Mouse (Mus musculus) CH12.LX (cell line): ENCODE results near the gene Ccdc57. TPM values are rescaled to one million over a fixed set of nuclear protein-coding genes. Genes with fewer than 3 reads are reported as not detected.

Experiments
- DNase-seq: peaks from one replicate; pipeline ENCODE4 v3.0.0-alpha.2; 2013; ENCODE audit errors: extremely low read depth
- H3K27ac ChIP-seq: 2 replicates; pipeline ENCODE4 v1.5.1; 2012; ENCODE audit warnings: low read depth, mild to moderate bottlenecking, control low read depth, moderate library complexity; ENCODE audit not compliant: insufficient read depth
- H3K27me3 ChIP-seq: replicated peaks from 2 replicates; pipeline ENCODE3; 2012; ENCODE audit warnings: inconsistent platforms
- H3K36me3 ChIP-seq, 2 experiments: replicated peaks in 1 of 2; 2 replicates each; pipeline versions ENCODE3 to v1.6.1; 2012; ENCODE audit warnings: inconsistent platforms in 1 of 2, low read length in 1 of 2, mild to moderate bottlenecking in 1 of 2, mixed read lengths in 1 of 2, moderate library complexity in 1 of 2; ENCODE audit not compliant: control insufficient read depth in 1 of 2, insufficient read depth in 1 of 2
- H3K4me1 ChIP-seq, 2 experiments: 2 replicates each; pipeline ENCODE4 v1.6.1; 2012; ENCODE audit warnings: inconsistent platforms in 1 of 2, moderate library complexity in 1 of 2; ENCODE audit not compliant: insufficient read depth in 2 of 2, control insufficient read depth in 1 of 2
- H3K4me2 ChIP-seq: 2 replicates; pipeline ENCODE4 v1.6.1; 2012; ENCODE audit warnings: low read depth, mild to moderate bottlenecking, control low read depth; ENCODE audit not compliant: poor library complexity, insufficient read depth, severe bottlenecking
- H3K4me3 ChIP-seq, 3 experiments: fragments of 150-350 bp in 1 of 3; sonication (generic) in 1 of 3; replicated peaks in 1 of 3; 2 replicates each; pipeline versions ENCODE3 to v1.5.1; 2011 to 2012; ENCODE audit warnings: low read depth in 2 of 3, low read length in 2 of 3, mild to moderate bottlenecking in 2 of 3, moderate library complexity in 2 of 3, control low read depth in 1 of 3, improper control_type of control experiment in 1 of 3, inconsistent platforms in 1 of 3, mixed read lengths in 1 of 3; ENCODE audit not compliant: poor library complexity in 1 of 3
- H3K79me2 ChIP-seq: replicated peaks from 2 replicates; pipeline ENCODE4 v1.6.1; 2012; ENCODE audit warnings: mild to moderate bottlenecking, moderate library complexity; ENCODE audit not compliant: control insufficient read depth, poor library complexity, insufficient read depth, severe bottlenecking; ENCODE audit errors: extremely low read depth
- H3K9ac ChIP-seq: 2 replicates; pipeline ENCODE4 v1.6.1; 2012; ENCODE audit warnings: low read depth, mild to moderate bottlenecking, control low read depth, moderate library complexity; ENCODE audit not compliant: insufficient read depth
- H3K9me3 ChIP-seq: replicated peaks from 2 replicates; pipeline ENCODE3; 2012; ENCODE audit warnings: low read length, inconsistent platforms, mixed read lengths
- CHD2 ChIP-seq: IDR thresholded peaks from 2 replicates; pipeline ENCODE4 v1.6.1; 2011; ENCODE audit warnings: low read length, improper control_type of control experiment
- CTCF ChIP-seq, 2 experiments: IDR thresholded peaks in 1 of 2; conservative IDR thresholded peaks in 1 of 2; 2 replicates each; pipeline ENCODE4 v1.5.1; 2011 to 2012; ENCODE audit warnings: low read depth in 2 of 2, low read length in 2 of 2, improper control_type of control experiment in 1 of 2, inconsistent platforms in 1 of 2, mild to moderate bottlenecking in 1 of 2, moderate library complexity in 1 of 2
- E2F4 ChIP-seq: IDR thresholded peaks from 2 replicates; pipeline ENCODE4 v1.6.1; 2011; ENCODE audit warnings: low read depth, low read length, improper control_type of control experiment; ENCODE audit not compliant: insufficient replicate concordance
- ELF1 ChIP-seq: IDR thresholded peaks from 2 replicates; pipeline ENCODE4 v1.6.1; 2014; ENCODE audit warnings: low read depth, mild to moderate bottlenecking, inconsistent platforms, low read length, improper control_type of control experiment
- EP300 ChIP-seq: IDR thresholded peaks from 2 replicates; pipeline ENCODE4 v1.6.1; 2011; ENCODE audit warnings: low read length, improper control_type of control experiment
- ETS1 ChIP-seq: conservative IDR thresholded peaks from 2 replicates; pipeline ENCODE4 v1.6.1; 2012; ENCODE audit warnings: low read depth, mild to moderate bottlenecking, inconsistent platforms, low read length, improper control_type of control experiment, moderate library complexity
- GABPA ChIP-seq: IDR thresholded peaks from 2 replicates; pipeline ENCODE4 v1.6.1; 2012; ENCODE audit warnings: low read depth, low read length, improper control_type of control experiment, inconsistent platforms; ENCODE audit not compliant: insufficient replicate concordance
- HCFC1 ChIP-seq: IDR thresholded peaks from 2 replicates; pipeline ENCODE4 v1.6.1; 2012; ENCODE audit warnings: low read depth, mild to moderate bottlenecking, inconsistent platforms, low read length, improper control_type of control experiment
- IRF4 ChIP-seq: IDR thresholded peaks from 2 replicates; pipeline ENCODE4 v1.6.1; 2014; ENCODE audit warnings: low read depth, mild to moderate bottlenecking, inconsistent platforms, low read length, improper control_type of control experiment
- JUN ChIP-seq: IDR thresholded peaks from 2 replicates; pipeline ENCODE4 v1.6.1; 2011; ENCODE audit warnings: low read depth, mild to moderate bottlenecking, low read length, improper control_type of control experiment, moderate library complexity; ENCODE audit not compliant: insufficient read depth
- JUND ChIP-seq: conservative IDR thresholded peaks from 2 replicates; pipeline ENCODE4 v1.6.1; 2011; ENCODE audit warnings: low read depth, low read length, improper control_type of control experiment
- MAX ChIP-seq: IDR thresholded peaks from 2 replicates; pipeline ENCODE4 v1.6.1; 2011; ENCODE audit warnings: low read length, improper control_type of control experiment
- MAZ ChIP-seq: IDR thresholded peaks from 2 replicates; pipeline ENCODE4 v1.6.1; 2012; ENCODE audit warnings: low read depth, mild to moderate bottlenecking, inconsistent platforms, low read length, improper control_type of control experiment, moderate library complexity
- MYC ChIP-seq: IDR thresholded peaks from 2 replicates; pipeline ENCODE4 v1.6.1; 2011; ENCODE audit warnings: low read depth, mild to moderate bottlenecking, improper control_type of control experiment, low read length
- POLR2A ChIP-seq: IDR thresholded peaks from 2 replicates; pipeline ENCODE4 v1.6.1; 2011; ENCODE audit warnings: low read depth, mild to moderate bottlenecking, improper control_type of control experiment, low read length
- RCOR1 ChIP-seq: conservative IDR thresholded peaks from 2 replicates; pipeline ENCODE4 v1.6.1; 2012; ENCODE audit warnings: low read depth, mild to moderate bottlenecking, inconsistent platforms, low read length, improper control_type of control experiment
- SIN3A ChIP-seq: IDR thresholded peaks from 2 replicates; pipeline ENCODE4 v1.6.1; 2012; ENCODE audit warnings: low read length, improper control_type of control experiment, inconsistent platforms
- SMC3 ChIP-seq: IDR thresholded peaks from 2 replicates; pipeline ENCODE4 v1.6.1; 2011; ENCODE audit warnings: low read depth, low read length, improper control_type of control experiment
- TBP ChIP-seq: conservative IDR thresholded peaks from 2 replicates; pipeline ENCODE4 v1.6.1; 2011; ENCODE audit warnings: low read depth, low read length, improper control_type of control experiment
- TCF12 ChIP-seq: IDR thresholded peaks from 2 replicates; pipeline ENCODE4 v1.6.1; 2014; ENCODE audit warnings: low read depth, mild to moderate bottlenecking, inconsistent platforms, low read length, improper control_type of control experiment
- USF1 ChIP-seq: IDR thresholded peaks from 2 replicates; pipeline ENCODE4 v1.6.1; 2014; ENCODE audit warnings: low read depth, mild to moderate bottlenecking, inconsistent platforms, low read length, improper control_type of control experiment
- USF2 ChIP-seq: conservative IDR thresholded peaks from 2 replicates; pipeline ENCODE4 v1.6.1; 2011; ENCODE audit warnings: low read depth, low read length, improper control_type of control experiment
- ZC3H11A ChIP-seq: IDR thresholded peaks from 2 replicates; pipeline ENCODE4 v1.6.1; 2012; ENCODE audit warnings: low read depth, mild to moderate bottlenecking, inconsistent platforms, low read length, improper control_type of control experiment
- ZKSCAN1 ChIP-seq: IDR thresholded peaks from 2 replicates; pipeline ENCODE4 v1.6.1; 2012; ENCODE audit warnings: low read depth, inconsistent platforms, low read length, improper control_type of control experiment, borderline replicate concordance
- dilution Hi-C: fragments of 300-500 bp; cut with MboI; formaldehyde crosslinking; loops from 2 replicates; pipeline ENCODE4 v1.14.3; 2020; ENCODE audit warnings: low sequenced_read_pairs; ENCODE audit not compliant: extremely low pct_unique_long_range_greater_than_20kb, extremely low pct_ligation_motif_present
- in situ Hi-C: fragments of 300-500 bp; cut with MboI; formaldehyde crosslinking; loops from 3 replicates; pipeline ENCODE4 v1.14.3; 2019; ENCODE audit warnings: low sequenced_read_pairs, low pct_ligation_motif_present, low pct_unique_long_range_greater_than_20kb, mixed read lengths
- polyA plus RNA-seq: library from polyadenylated mRNA; unstranded; fragments of >175 nt; gene quantifications from 2 replicates; pipeline ENCODE4 v1.2.1, GENCODE M21; 2012; ENCODE audit warnings: low read depth; ENCODE audit not compliant: insufficient read length
- total RNA-seq, 2 experiments: library from RNA; depleted of rRNA; stranded (reverse); fragments of 300-350 nt in 1 of 2; fragments of >200 nt in 1 of 2; gene quantifications; 2 replicates each; pipeline ENCODE4 v1.2.3; 2012 to 2014

The Ccdc57 gene
- total and polyA plus RNA-seq, 3 experiments, result 2.3 to 6.0 (median 5.4) TPM

- TF ChIP-seq USF2 (peak; percentile 51), MAX (no peak), RCOR1 (no peak), USF1 (peak; percentile 24)
- H3K4me3 ChIP-seq, result no peak overlapping the region
- H3K27ac ChIP-seq, result no peak overlapping the region
- in situ Hi-C loops, result loop anchor here (5.0 kb wide), 2 partner anchors 35 to 120 kb away; partner anchors contain the start of gene Cd7
- H3K36me3 ChIP-seq, result peaks cover 30 to 66% of the 10 kb centered on the region in 2 experiments
- dilution Hi-C loops, result no loop called here
- no peaks in the 10 kb centered on the region for H3K27me3 ChIP-seq
- no peak for DNase-seq
- H3K79me2 ChIP-seq, result no peaks in the 10 kb centered on the region
- H3K4me2 ChIP-seq, result no peak overlapping the region
- H3K9ac ChIP-seq, result no peak overlapping the region
- no peaks in the 10 kb centered on the region for H3K9me3 ChIP-seq
- peaks cover 2 to 7% of the 10 kb centered on the region in 2 experiments; a peak in 3 of 4 replicates for H3K4me1 ChIP-seq
Measured at GRCm38 (mm10) chr11:120917756-120918155, 14.9 kb downstream of the Ccdc57 start.

DNA sequence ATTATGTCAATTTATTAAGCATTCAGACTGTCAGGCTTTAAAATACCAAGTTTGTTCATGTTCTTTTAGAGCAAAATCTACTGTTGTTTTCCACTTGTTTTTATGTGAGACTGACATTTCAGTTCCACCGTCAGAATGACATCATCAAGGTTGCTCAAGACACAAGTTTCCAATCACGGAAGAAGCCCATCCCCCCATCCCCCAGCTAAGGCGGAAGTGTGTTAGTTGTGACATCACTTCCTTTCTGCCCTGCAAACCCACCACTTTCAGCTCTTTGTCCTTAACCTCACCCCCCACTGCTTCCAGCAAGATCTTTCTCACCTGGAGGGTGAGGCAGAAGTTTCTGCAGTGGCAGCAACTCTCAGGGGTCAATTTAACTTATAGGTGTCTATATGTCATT, 16.2 kb downstream of the Ccdc57 start:
- dilution Hi-C loops (no loop called here), in situ Hi-C loops (loop anchor here (5.0 kb wide), 2 partner anchors 36 to 121 kb away; partner anchors contain the start of gene Cd7)
- Histone ChIP-seq H3K36me3 (peaks cover 23 to 57% of the 10 kb centered on the region in 2 experiments), H3K4me2 (no peak overlapping the region), H3K9me3 (no peaks in the 10 kb centered on the region), H3K9ac (no peak overlapping the region), H3K4me3 (no peak overlapping the region), H3K27me3 (no peaks in the 10 kb centered on the region), H3K79me2 (no peaks in the 10 kb centered on the region), H3K4me1 (peaks cover 2 to 7% of the 10 kb centered on the region in 2 experiments; a peak in 3 of 4 replicates), H3K27ac (no peak overlapping the region; the same call in none of the 2 replicates)
- peak; percentile 93 for TF ChIP-seq ELF1
- no peak for TF ChIP-seq MAX
- no peak for TF ChIP-seq USF1
- TF ChIP-seq SMC3, result no peak
- TF ChIP-seq IRF4, result no peak; the same call in 1 of the 2 replicates
- peak; percentile 89 for TF ChIP-seq CHD2
- peak; percentile 30; the same call in 1 of the 2 replicates for TF ChIP-seq EP300
- TF ChIP-seq TBP, result 0 out of 2 replicates have a peak, but pooled peaks have one; percentile 33
- no peak for TF ChIP-seq E2F4
- TF ChIP-seq ZKSCAN1, result no peak
- peak; percentile 75 for TF ChIP-seq HCFC1
- 0 out of 2 replicates have a peak, but pooled peaks have one; percentile 8 for TF ChIP-seq MYC
- TF ChIP-seq GABPA, result peak; percentile 44; the same call in 1 of the 2 replicates
- TF ChIP-seq SIN3A, result peak; percentile 48; the same call in 1 of the 2 replicates
- TF ChIP-seq TCF12, result no peak
- peak; percentile 79 for TF ChIP-seq ETS1
- TF ChIP-seq CTCF (conservative IDR thresholded peaks at IDR 0.05 in 1 of 2, IDR thresholded peaks at IDR 0.05 in 1 of 2; ENCODE audit: low read depth in 2 of 2, low read length in 2 of 2), result no peak
- peak; percentile 84 for TF ChIP-seq JUN
- TF ChIP-seq JUND, result peak; percentile 80
- 0 out of 2 replicates have a peak, but pooled peaks have one; percentile 22 for TF ChIP-seq POLR2A
- no peak for TF ChIP-seq ZC3H11A
- TF ChIP-seq MAZ, result no peak
- DNase-seq, result peak; percentile 92
